ENCODE assay signal across 13 mouse cellular contexts in the genomic region with DNA sequence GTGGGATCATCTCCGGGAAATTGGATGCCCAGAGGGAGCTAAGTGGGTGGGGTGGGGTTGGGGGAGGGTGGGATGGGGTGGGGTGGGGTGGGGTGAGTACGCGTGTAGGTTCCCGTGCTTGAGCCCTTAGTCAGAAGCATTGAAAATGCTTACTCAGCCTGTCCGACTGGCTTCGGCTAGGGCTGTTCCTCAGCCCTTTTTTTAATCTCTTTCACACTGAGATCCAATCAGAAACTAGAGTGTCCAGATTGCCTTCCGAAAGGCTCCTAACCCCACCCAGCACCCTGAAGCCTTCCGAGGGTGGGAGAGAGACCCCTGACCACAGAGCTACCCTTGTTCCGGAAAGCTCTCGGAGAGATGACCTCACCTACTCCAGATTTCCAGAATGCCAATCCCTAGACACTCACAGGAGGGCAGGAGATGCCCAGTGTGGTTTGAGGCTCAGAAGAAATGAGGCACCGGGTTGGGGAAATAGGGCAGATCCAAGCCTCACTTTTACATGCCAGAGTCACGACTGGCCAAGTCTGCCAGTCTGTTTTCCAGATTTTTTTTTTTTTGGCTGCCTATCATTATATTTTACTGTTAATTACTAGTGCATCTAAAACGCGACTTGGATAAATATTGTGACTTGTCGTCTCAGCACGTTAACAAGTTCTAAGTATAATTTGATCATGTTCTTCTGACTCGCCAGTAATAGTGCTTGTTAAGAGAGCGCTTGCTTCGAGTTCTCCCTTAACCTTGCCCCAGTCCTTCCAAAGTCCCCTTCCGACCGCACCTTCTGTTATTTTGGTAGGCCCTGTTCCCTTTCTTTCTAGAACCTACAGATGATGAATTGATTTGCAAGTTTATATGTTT. TPM values are rescaled to one million over a fixed set of nuclear protein-coding genes. Genes with fewer than 3 reads are reported as not detected.
DNase-seq lines count a peak whose midpoint lies in the region; ATAC-seq and TF ChIP-seq lines count a peak whose summit lies in the region.
"Had no signal": no experiment of that assay in that cellular context is flagged by ENCODE, and none has a peak within 500 bp of the region (broad histone marks: within the 10 kb centered on the region; RNA-seq: fewer than 3 reads in every experiment).

No protein-coding gene starts in this region.

- H3K27me3 ChIP-seq in heart, postnatal 0 days (ENCODE audit: control insufficient read depth, insufficient read depth, low read length), result no peaks in the 10 kb centered on the region
- no peaks in the 10 kb centered on the region for H3K27me3 ChIP-seq in ES-Bruce4 (ENCODE audit: control insufficient read depth, insufficient read depth, low read length, poor library complexity, severe bottlenecking)
- H3K27me3 ChIP-seq: heart, embryonic 15.5 days had no signal

- ATAC-seq in heart, postnatal 0 days (ENCODE audit: insufficient read depth, low read depth), result no peak
- 0 out of 2 replicates have a peak, but pooled peaks have one; percentile 54 for ATAC-seq in megakaryocyte-erythroid progenitor cell, adult 5-6 weeks (replicated peaks; ENCODE audit: low FRiP score, low TSS enrichment, poor library complexity, severe bottlenecking)

- H3K9me3 ChIP-seq in heart, postnatal 0 days (replicated peaks; ENCODE audit: control insufficient read depth, low read length), result no peaks in the 10 kb centered on the region
- H3K9me3 ChIP-seq in ES-Bruce4 (replicated peaks; ENCODE audit: control insufficient read depth, insufficient read depth, low read length, poor library complexity, severe bottlenecking), result peaks cover 5% of the 10 kb centered on the region
- H3K9me3 ChIP-seq: heart, embryonic 15.5 days had no signal

- WGBS in heart, postnatal 0 days, result 73% methylated on average over 21 of the region's 21 CpGs

- DNase-seq in heart, postnatal 0 days (ENCODE audit: low spot score), result no peak
- DNase-seq in heart, adult 8-10 months (ENCODE audit: low spot score), result no peak
- DNase-seq in brain, embryonic 14.5 days (ENCODE audit: low read depth), result peak; percentile 71
- DNase-seq in left cerebral cortex, postnatal 4 days, result no peak
- no peak for DNase-seq in natural killer cell, adult 2 months (ENCODE audit: low spot score in 2 of 2)
- DNase-seq in T-cell, adult 2 months (ENCODE audit: low spot score), result no peak
- DNase-seq: cerebellum, adult 18-20 months; kidney, postnatal 25 days; thymus, postnatal 14 days had no signal

- no peak overlapping the region for H3K9ac ChIP-seq in heart, postnatal 0 days (replicated peaks; ENCODE audit: low read depth, low read length)
- peak overlapping the region; percentile 40; the same call in 1 of the 2 replicates for H3K9ac ChIP-seq in ES-Bruce4 (ENCODE audit: low read depth, poor library complexity, severe bottlenecking)
- H3K9ac ChIP-seq: heart, embryonic 15.5 days had no signal

- intact Hi-C loops in left cerebral cortex, postnatal 4 days (cut with DNase I), result no loop called here

- no peaks in the 10 kb centered on the region; the same call in 1 of the 2 replicates for H3K4me1 ChIP-seq in heart, postnatal 0 days (ENCODE audit: control insufficient read depth, insufficient read depth)
- peaks cover 2% of the 10 kb centered on the region for H3K4me1 ChIP-seq in ES-Bruce4 (ENCODE audit: control insufficient read depth, insufficient read depth, low read length)

- H3K36me3 ChIP-seq in heart, postnatal 0 days (replicated peaks; ENCODE audit: control insufficient read depth, insufficient read depth, low read length), result no peaks in the 10 kb centered on the region
- H3K36me3 ChIP-seq in ES-Bruce4 (ENCODE audit: control insufficient read depth, insufficient read depth, low read length, poor library complexity, severe bottlenecking), result no peaks in the 10 kb centered on the region
- H3K36me3 ChIP-seq: heart, embryonic 15.5 days had no signal

- no peak overlapping the region for H3K4me2 ChIP-seq in heart, postnatal 0 days (ENCODE audit: low read depth, low read length)
- H3K4me2 ChIP-seq: heart, embryonic 15.5 days had no signal

- H3K4me3 ChIP-seq in heart, postnatal 0 days (ENCODE audit: low read depth, low read length), result no peak overlapping the region
- 0 out of 2 replicates have a peak overlapping the region, but pooled peaks have one; percentile 17 for H3K4me3 ChIP-seq in ES-Bruce4 (ENCODE audit: low read depth, low read length)
- H3K4me3 ChIP-seq: heart, embryonic 15.5 days had no signal

- TF ChIP-seq CTCF in heart, postnatal 0 days (IDR thresholded peaks at IDR 0.05; ENCODE audit: low read depth), result peak; percentile 15; the same call in 1 of the 2 replicates
- no peak for TF ChIP-seq CTCF in ES-Bruce4 (IDR thresholded peaks at IDR 0.05; ENCODE audit: low read depth, low read length)
- TF ChIP-seq CTCF in brain, embryonic 14.5 days (IDR thresholded peaks at IDR 0.05; ENCODE audit: borderline replicate concordance, extremely low read depth, insufficient read depth, insufficient read length), result no peak

- TF ChIP-seq POLR2A in ES-Bruce4 (IDR thresholded peaks at IDR 0.05; ENCODE audit: insufficient read depth, low read length), result no peak
- no peak for TF ChIP-seq POLR2A in brain, embryonic 14.5 days (IDR thresholded peaks at IDR 0.05; ENCODE audit: borderline replicate concordance, extremely low read depth, insufficient read depth, insufficient read length, poor library complexity, severe bottlenecking)

- H3K27ac ChIP-seq in heart, postnatal 0 days (ENCODE audit: low read depth), result 0 out of 2 replicates have a peak overlapping the region, but pooled peaks have one; percentile 11
- peak overlapping the region; percentile 71; the same call in 1 of the 2 replicates for H3K27ac ChIP-seq in ES-Bruce4 (ENCODE audit: insufficient read depth, low read length)
- H3K27ac ChIP-seq: heart, embryonic 15.5 days had no signal

- TF ChIP-seq EP300 in heart, postnatal 0 days (IDR thresholded peaks at IDR 0.05; ENCODE audit: low read depth), result no peak
- no peak for TF ChIP-seq EP300 in ES-Bruce4 (IDR thresholded peaks at IDR 0.05; ENCODE audit: insufficient read depth, low read depth, low read length)

RNA-seq across cellular contexts. Expression of a gene that starts 26.2 kb away (rescaled TPM):
- total RNA-seq in heart, postnatal 0 days (2014; rRNA removed; ENCODE audit: low replicate concordance), result 26.5 and 33.5 TPM in 2 replicates
- 12.2 and 12.7 TPM in 2 replicates for polyA plus RNA-seq in heart, postnatal 0 days (2015; fragmentation: Nextera tagmentation; extraction: Ambion mirVana)
- total RNA-seq in heart, adult 8-10 months (2022), result 100 to 1,000 TPM in 3 of 4 experiments, 10 to 100 TPM in 1; 99.8 to 126 (median 104) TPM
- 0.66 and 0.81 TPM in 2 replicates for polyA plus RNA-seq in ES-Bruce4 (2011; ENCODE audit: insufficient read depth, insufficient read length, low read depth, missing spikeins)
- 0.20 and 0.34 TPM in 2 replicates for polyA plus RNA-seq in brain, embryonic 14.5 days (2012; rRNA removed)
- total RNA-seq in megakaryocyte-erythroid progenitor cell, adult 5-6 weeks (2014; fragmentation: Nextera tagmentation), result not detected in 2 replicates
- total RNA-seq in megakaryocyte-erythroid progenitor cell, adult 5-6 weeks (2017), result not detected in 2 replicates
- 1 to 10 TPM; 4.0 to 4.3 TPM for total RNA-seq in left cerebral cortex, postnatal 4 days (2021)
- polyA plus RNA-seq: liver, adult 2 months had no signal

Comparison
In these comparisons a context has a peak if more than half of its experiments do, and no peak if none do; other contexts are left out.
1. RNA of a gene that starts 26.2 kb away (total RNA-seq): 99.8 to 126 TPM in heart, adult 8-10 months, 26.5 to 33.5 TPM in heart, postnatal 0 days and 4.0 to 4.3 TPM in left cerebral cortex, postnatal 4 days; not detected in megakaryocyte-erythroid progenitor cell, adult 5-6 weeks; every median in the first group is over 4 times any median in the second.